Mouse (Mus musculus) kidney, embryonic 16.5 days (tissue): ENCODE data around the gene Olfr1371. TPM values are rescaled to one million over a fixed set of nuclear protein-coding genes. Genes with fewer than 3 reads are reported as not detected.

Experiments used
- ATAC-seq: fragments of 200-750 bp; cut with Nextera tagmentation; 2 replicates; pipeline ENCODE4 v1.8.0; 2017; ENCODE audit warnings: moderate TSS enrichment; ENCODE audit not compliant: low FRiP score, low TSS enrichment
- H3K27ac ChIP-seq: fragments of 300-500 bp; sonication (generic); 2 replicates; pipeline ENCODE4 v1.5.1; 2014; ENCODE audit warnings: low read length
- H3K27me3 ChIP-seq: fragments of 300-500 bp; sonication (generic); 2 replicates; pipeline ENCODE4 v1.6.1; 2014; ENCODE audit warnings: low read length, control low read depth, mixed read lengths; ENCODE audit not compliant: insufficient read depth
- H3K36me3 ChIP-seq: fragments of 300-500 bp; sonication (generic); 2 replicates; pipeline ENCODE4 v1.6.1; 2014; ENCODE audit warnings: low read length, control low read depth, mixed read lengths; ENCODE audit not compliant: insufficient read depth
- H3K4me1 ChIP-seq: fragments of 300-500 bp; sonication (generic); 2 replicates; pipeline ENCODE4 v1.6.1; 2014; ENCODE audit warnings: low read length, control low read depth, mixed read lengths; ENCODE audit not compliant: insufficient read depth
- H3K4me2 ChIP-seq: fragments of 300-500 bp; sonication (generic); replicated peaks from 2 replicates; pipeline ENCODE4 v1.6.1; 2014; ENCODE audit warnings: low read depth, low read length
- H3K4me3 ChIP-seq: fragments of 300-500 bp; sonication (generic); 2 replicates; pipeline ENCODE4 v1.5.1; 2014; ENCODE audit warnings: mild to moderate bottlenecking, low read length
- H3K9ac ChIP-seq: fragments of 300-500 bp; sonication (generic); replicated peaks from 2 replicates; pipeline ENCODE4 v1.6.1; 2014; ENCODE audit warnings: low read length
- H3K9me3 ChIP-seq: fragments of 300-500 bp; sonication (generic); 2 replicates; pipeline ENCODE4 v1.6.1; 2016; ENCODE audit warnings: low read length, control low read depth
- WGBS: fragments of 180-500 bp; shearing (Covaris S2); extraction: QIAGEN DNeasy Blood & Tissue Kit; methylation state at CpG from one replicate; pipeline ENCODE4 v1.1.7; 2014; 5-methylcytosine and 5-hydroxymethylcytosine counted together
- polyA plus RNA-seq: library from polyadenylated mRNA; unstranded; fragments of >200 nt; fragmentation: Nextera tagmentation; extraction: Ambion mirVana; gene quantifications from 2 replicates; pipeline ENCODE4 v1.2.1, GENCODE M21; 2015

Olfr1371 gene
- polyA plus RNA-seq, 1 experiment from 2014 or later = not detected

DNA sequence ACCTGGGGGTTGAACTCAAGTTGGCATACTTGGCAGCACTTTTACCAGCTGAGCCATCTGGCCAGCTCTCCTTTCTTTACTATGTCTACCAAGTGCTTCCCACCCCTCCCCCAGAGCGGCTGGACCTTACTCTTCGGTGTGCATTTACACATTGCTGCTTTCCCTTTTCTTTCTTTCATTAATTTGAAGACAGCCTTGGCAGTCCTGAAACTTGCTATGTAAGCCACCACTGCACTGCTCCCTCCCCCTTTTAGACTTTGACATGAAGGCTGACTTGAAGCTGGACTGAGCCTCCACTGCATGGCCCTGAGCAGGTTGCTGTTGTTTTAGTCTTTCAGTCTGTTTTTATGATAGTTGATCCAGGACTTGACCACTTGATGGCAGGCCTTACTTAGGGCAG lies 35.7 kb upstream of the Olfr1371 start:
- Histone ChIP-seq H3K27ac (no peak overlapping the region), H3K36me3 (peaks cover 22% of the 10 kb centered on the region), H3K4me2 (no peak overlapping the region), H3K9ac (no peak overlapping the region), H3K9me3 (no peaks in the 10 kb centered on the region), H3K27me3 (no peaks in the 10 kb centered on the region), H3K4me1 (no peaks in the 10 kb centered on the region), H3K4me3 (no peak overlapping the region)
- WGBS = 97% methylated on average over 2 of the region's 2 CpGs
- ATAC-seq = no peak

DNA sequence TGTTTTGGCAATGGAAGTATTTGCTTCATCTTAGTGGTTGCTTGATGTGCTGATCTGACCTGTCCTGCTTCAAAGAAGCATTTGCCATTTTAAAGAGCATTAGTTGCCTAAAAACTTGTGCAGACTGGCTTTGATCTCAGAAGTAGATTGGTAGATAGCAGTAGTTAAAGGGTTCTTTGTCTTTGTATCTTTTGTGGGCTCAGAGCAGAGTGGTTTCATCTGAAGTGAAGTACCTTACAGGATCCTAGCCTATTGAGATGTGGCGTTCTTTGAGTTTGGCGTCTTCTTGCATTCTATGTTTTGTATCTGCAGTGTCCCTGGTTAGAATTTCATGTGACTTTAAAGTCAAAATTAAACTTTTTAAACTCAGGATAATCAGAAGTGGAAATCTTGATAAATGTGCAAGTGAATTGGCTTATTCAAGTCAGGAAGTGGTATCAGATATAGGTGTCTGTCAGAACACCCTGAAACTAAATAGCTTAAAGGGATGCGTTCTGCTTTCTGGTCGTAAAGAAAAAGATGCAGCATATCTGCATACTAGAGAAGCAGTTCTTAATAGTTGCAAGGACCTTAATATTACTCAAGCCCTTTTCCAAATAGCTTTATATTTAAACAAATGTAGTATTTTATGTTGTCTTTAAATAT lies 27.2 kb upstream of the Olfr1371 start:
- Histone ChIP-seq H3K9ac (no peak overlapping the region), H3K36me3 (peaks cover 34% of the 10 kb centered on the region), H3K4me2 (no peak overlapping the region), H3K27me3 (no peaks in the 10 kb centered on the region), H3K4me3 (no peak overlapping the region), H3K9me3 (no peaks in the 10 kb centered on the region), H3K27ac (no peak overlapping the region), H3K4me1 (no peaks in the 10 kb centered on the region)
- ATAC-seq = no peak
- 88% methylated on average over 4 of the region's 4 CpGs for WGBS

DNA sequence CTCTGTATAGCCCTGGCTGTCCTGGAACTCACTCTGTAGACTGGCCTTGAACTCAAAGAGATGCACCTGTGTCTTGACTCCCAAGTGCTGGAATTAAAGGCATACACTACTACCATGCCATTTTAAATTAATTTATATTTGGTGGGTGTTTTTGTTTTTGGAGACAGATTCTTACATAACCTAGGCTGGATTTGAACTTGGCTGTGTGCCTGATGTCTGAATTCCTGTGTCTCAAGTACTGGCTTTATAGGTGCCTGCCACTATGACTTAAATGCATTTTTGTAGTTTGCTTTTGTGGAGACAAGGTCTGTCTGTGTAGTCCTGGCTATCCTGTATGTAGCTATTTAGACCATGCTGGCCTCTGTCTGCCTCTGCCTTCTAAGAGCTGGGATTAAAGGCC lies 20.7 kb upstream of the Olfr1371 start:
- H3K36me3 ChIP-seq = peaks cover 22% of the 10 kb centered on the region
- no peak overlapping the region for H3K4me3 ChIP-seq
- H3K27me3 ChIP-seq = no peaks in the 10 kb centered on the region
- no peaks in the 10 kb centered on the region for H3K9me3 ChIP-seq
- no peak for ATAC-seq
- no peak overlapping the region; the same call in 1 of the 2 replicates for H3K4me2 ChIP-seq
- H3K4me1 ChIP-seq = peaks cover 19% of the 10 kb centered on the region
- H3K27ac ChIP-seq = no peak overlapping the region
- H3K9ac ChIP-seq = no peak overlapping the region

DNA sequence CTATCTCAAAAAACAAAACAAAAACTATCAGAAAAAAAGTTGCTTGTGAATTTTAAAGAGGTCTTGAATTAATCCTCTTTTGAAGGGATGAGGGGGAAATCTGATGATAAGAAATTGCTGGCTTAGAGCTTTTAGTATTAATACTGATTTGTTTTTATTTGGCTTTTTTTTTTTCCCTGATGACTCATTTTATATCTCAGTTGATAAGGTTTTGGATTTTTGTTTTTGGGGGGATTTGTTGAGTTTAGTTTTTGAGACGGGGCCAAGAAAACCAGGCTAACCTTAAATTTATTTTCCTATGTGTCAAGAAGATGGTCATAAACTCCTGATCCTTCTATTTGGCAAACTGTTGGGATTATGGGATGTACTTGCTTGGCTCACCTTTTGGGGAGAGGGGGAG lies 20.1 kb upstream of the Olfr1371 start:
- WGBS = 86% methylated on average over 1 of the region's 1 CpGs
- ATAC-seq = no peak
- Histone ChIP-seq H3K4me2 (peak overlapping the region; percentile 90), H3K4me1 (peaks cover 19% of the 10 kb centered on the region), H3K9me3 (no peaks in the 10 kb centered on the region), H3K36me3 (peaks cover 19% of the 10 kb centered on the region), H3K9ac (peak overlapping the region; percentile 51; the same call in 1 of the 2 replicates), H3K27me3 (no peaks in the 10 kb centered on the region), H3K27ac (no peak overlapping the region), H3K4me3 (peak overlapping the region; percentile 93; the same call in 1 of the 2 replicates)

DNA sequence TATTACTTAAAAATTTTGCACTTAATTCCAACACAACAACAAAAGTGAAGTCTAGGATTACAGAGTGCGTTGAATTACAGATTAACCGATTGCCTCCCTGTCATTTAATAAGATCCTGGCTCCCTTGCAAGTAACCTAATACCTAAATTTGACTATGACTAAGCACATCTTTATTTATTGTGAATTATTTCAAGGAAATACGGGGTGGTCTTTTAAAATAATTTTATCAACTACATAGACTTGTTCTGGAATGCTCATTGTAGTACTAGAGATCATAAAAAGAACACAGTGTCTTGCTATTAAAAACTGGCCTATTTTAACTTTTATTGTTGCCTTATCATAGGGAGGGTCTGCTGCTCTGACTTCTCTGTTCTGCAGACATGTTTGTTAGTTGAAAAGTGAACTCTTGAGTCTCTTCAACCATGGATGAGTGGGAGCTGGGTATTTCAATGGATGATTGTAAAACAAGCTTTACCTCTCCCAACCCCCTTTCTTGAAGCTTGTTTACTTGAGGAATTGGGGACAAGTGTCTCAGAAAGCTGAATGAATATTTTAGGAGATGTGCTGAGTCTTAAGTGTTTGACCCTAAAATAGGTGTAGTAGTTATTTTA lies 19.4 kb upstream of the Olfr1371 start:
- Histone ChIP-seq H3K9ac (no peak overlapping the region), H3K27ac (no peak overlapping the region), H3K4me2 (peak overlapping the region; percentile 90), H3K4me3 (peak overlapping the region; percentile 93), H3K27me3 (no peaks in the 10 kb centered on the region), H3K9me3 (no peaks in the 10 kb centered on the region), H3K36me3 (peaks cover 15% of the 10 kb centered on the region), H3K4me1 (peaks cover 19% of the 10 kb centered on the region)
- ATAC-seq = no peak
- 15% methylated on average over 3 of the region's 3 CpGs for WGBS

DNA sequence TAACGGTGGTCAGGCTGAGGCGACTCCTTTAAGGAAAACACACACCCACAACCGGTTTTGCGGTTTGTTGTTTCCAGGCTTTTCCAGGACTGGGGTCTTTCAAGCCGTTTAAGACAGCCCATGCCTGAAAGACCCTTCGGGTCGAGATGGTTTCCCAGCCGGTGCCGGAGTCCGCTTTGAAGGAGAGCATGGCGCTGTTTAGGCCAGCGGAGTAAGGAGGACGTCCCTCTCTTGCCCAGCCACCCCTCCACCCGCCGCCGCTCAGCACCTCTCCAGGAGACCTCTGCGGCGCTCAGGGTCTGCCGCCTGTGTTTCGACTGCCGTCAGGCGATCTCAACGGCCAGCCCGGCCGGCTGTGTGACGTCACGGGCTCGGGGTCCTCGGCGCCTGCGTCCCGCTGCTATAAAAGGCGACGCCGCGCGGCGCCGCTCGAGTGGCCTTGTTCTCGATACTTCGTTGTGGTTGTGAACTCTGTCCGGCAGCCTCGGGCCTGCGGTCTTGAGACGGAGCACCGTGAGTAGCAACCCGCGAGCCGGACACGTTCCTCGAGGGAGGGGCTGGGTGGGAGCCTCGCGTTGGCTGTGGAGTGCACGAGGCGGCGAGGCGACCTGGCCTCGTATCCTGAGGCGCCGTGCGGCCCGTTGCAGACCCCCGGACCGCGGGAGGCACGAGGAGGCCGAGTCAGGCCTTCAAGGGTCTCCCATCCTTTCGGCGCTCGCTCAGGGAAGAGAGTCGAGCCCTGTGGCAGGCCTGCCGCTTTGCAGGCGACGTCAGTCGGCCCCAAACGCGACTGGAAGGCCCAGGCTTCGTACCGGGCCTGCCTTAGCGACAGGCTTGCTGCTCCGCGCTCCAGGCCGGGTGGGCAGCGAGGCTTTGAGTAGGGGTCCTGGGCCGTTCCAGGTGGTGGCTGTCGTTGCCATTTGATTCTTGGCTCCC lies 18.1 kb upstream of the Olfr1371 start, which contains the start of gene Skp1a:
Gene Skp1a, plus strand, starts transcription at position 390 of the 936 bp plus-strand sequence.
- H3K27me3 ChIP-seq = no peaks in the 10 kb centered on the region
- H3K4me3 ChIP-seq = peak within 1 kb of the TSS; percentile 93
- peaks cover 6% of the 10 kb centered on the region; the same call in 1 of the 2 replicates for H3K36me3 ChIP-seq
- H3K9me3 ChIP-seq = no peaks in the 10 kb centered on the region
- peaks cover 19% of the 10 kb centered on the region for H3K4me1 ChIP-seq
- H3K27ac ChIP-seq = peak within 1 kb of the TSS; percentile 99
- peak; percentile 88 for ATAC-seq
- under 1% methylated on average over 87 of the region's 87 CpGs for WGBS
- peak within 1 kb of the TSS; percentile 98 for H3K9ac ChIP-seq
- peak within 1 kb of the TSS; percentile 90 for H3K4me2 ChIP-seq

DNA sequence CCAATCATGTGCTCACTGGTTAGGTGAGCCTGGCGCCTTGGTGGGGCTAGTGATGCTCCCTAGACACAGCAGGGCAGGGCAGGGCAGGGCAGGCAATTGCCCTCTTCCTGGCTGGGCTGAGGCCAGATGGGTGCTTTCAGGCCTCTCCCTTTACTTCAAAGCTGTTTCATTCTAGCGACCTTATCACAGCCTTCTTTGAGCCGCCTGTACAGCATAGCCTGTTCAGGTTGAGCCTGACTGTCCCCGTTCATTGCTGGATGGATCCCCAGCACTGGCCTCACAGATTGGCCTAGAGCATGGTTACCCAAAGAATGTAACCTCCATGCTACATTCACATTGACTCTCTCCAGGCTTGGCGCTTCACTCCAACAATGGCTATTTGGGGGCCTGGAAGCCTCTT lies 16.9 kb upstream of the Olfr1371 start:
- peak overlapping the region; percentile 90 for H3K4me2 ChIP-seq
- 44% methylated on average over 5 of the region's 5 CpGs for WGBS
- H3K27me3 ChIP-seq = no peaks in the 10 kb centered on the region
- H3K36me3 ChIP-seq = no peaks in the 10 kb centered on the region
- peaks cover 19% of the 10 kb centered on the region for H3K4me1 ChIP-seq
- peak overlapping the region; percentile 93 for H3K4me3 ChIP-seq
- H3K27ac ChIP-seq = peak overlapping the region; percentile 99
- ATAC-seq = no peak
- H3K9ac ChIP-seq = peak overlapping the region; percentile 98
- H3K9me3 ChIP-seq = no peaks in the 10 kb centered on the region

DNA sequence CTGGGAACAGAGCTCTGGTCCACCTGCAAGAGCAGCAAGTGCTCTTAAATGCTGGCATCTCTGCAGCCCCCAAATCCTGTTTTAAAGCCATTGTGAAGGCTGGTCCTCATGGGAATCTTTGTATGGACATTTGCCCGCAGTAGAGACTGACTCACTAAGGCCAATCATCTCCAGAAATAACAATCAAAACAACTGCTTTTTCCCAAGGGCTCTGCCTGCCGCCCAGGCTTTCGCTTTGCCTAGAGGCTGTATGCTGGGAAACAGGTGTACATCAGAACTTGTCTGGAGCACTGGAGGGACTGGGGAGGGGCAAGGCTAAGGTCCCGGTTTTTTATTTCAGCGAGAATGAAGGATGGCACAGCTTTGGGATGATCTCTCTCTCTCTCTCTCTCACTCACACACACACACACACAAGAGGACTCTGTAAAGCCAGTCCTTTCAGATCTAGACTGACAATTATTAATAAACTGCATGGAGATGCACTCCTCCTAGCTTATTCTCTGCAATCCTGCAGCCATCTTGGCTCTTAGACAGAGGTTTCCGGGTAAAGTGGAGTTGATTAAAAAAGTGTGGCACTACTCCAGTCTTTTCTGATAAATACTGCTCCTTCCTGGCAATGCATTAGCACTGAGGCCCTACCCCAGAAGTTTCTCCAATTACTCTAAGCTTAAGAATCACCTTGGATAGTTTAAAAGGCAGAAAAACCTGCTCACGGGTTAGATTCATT lies 15.1 kb upstream of the Olfr1371 start:
- no peak overlapping the region for H3K27ac ChIP-seq
- no peaks in the 10 kb centered on the region for H3K36me3 ChIP-seq
- no peak overlapping the region for H3K9ac ChIP-seq
- no peaks in the 10 kb centered on the region; the same call in 1 of the 2 replicates for H3K27me3 ChIP-seq
- H3K9me3 ChIP-seq = no peaks in the 10 kb centered on the region
- H3K4me1 ChIP-seq = peaks cover 23% of the 10 kb centered on the region
- WGBS = 77% methylated on average over 7 of the region's 7 CpGs
- no peak overlapping the region for H3K4me2 ChIP-seq
- ATAC-seq = no peak
- no peak overlapping the region for H3K4me3 ChIP-seq

DNA sequence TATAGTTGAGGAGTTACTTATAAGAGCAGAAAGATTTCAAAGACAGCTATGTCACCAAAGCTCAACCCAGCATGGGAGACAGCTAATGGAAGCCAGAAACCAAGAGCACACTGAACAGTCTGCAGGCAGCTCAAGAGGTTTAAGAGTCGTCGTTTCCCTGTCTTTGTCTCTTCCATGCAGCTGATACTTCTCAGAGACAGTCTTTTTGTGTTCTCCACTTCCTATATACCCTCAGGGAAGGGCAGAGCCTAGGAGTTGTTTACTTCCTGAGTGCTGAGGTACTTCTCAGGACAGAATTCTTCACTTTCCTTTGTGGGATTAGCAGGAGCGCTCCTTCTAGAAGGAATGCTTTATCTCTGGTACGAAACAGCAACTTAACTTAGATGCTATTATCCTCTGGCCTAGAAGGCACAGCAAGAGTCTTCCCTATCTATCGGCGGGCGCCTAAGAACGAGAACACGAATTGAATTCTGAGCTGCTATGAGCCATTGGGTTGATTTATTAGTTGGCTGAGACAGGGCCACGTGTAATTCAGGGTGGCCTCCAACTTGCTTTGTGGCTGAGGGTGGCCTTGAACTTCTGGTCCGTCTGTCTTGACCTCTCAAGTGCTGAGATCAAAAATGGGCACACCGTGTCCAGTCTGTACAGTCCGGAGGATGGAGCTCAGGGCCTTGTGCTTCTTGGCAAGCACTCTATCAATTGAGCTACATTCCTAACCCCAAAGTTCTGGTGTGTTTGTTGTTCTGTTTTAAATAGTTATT lies 13.9 kb upstream of the Olfr1371 start:
- H3K4me1 ChIP-seq = peaks cover 19% of the 10 kb centered on the region
- WGBS = 78% methylated on average over 13 of the region's 13 CpGs
- H3K4me3 ChIP-seq = no peak overlapping the region
- H3K27me3 ChIP-seq = no peaks in the 10 kb centered on the region; the same call in 1 of the 2 replicates
- H3K27ac ChIP-seq = no peak overlapping the region
- no peak for ATAC-seq
- H3K36me3 ChIP-seq = no peaks in the 10 kb centered on the region
- H3K9me3 ChIP-seq = no peaks in the 10 kb centered on the region
- no peak overlapping the region for H3K9ac ChIP-seq
- no peak overlapping the region for H3K4me2 ChIP-seq
